Mouse (Mus musculus) midbrain, embryonic 12.5 days (tissue): ENCODE data around the gene Fbxo39. TPM values are rescaled to one million over a fixed set of nuclear protein-coding genes. Genes with fewer than 3 reads are reported as not detected.

Experiments
- ATAC-seq: fragments of 200-750 bp; cut with Nextera tagmentation; 2 replicates; pipeline ENCODE4 v1.8.0; 2017; ENCODE audit warnings: low read depth, moderate TSS enrichment, moderate library complexity; ENCODE audit not compliant: low FRiP score
- H3K27ac ChIP-seq: fragments of 300-500 bp; sonication (generic); replicated peaks from 2 replicates; pipeline ENCODE4 v1.5.1; 2016; ENCODE audit warnings: mild to moderate bottlenecking
- H3K27me3 ChIP-seq: fragments of 300-500 bp; sonication (generic); 2 replicates; pipeline ENCODE4 v1.6.1; 2016; ENCODE audit warnings: mild to moderate bottlenecking
- H3K36me3 ChIP-seq: fragments of 300-500 bp; sonication (generic); 2 replicates; pipeline ENCODE4 v1.6.1; 2016
- H3K4me1 ChIP-seq: fragments of 300-500 bp; sonication (generic); 2 replicates; pipeline ENCODE4 v1.6.1; 2016
- H3K4me2 ChIP-seq: fragments of 300-500 bp; sonication (generic); replicated peaks from 2 replicates; pipeline ENCODE4 v1.6.1; 2016; ENCODE audit warnings: mild to moderate bottlenecking, moderate library complexity
- H3K4me3 ChIP-seq: fragments of 300-500 bp; sonication (generic); 2 replicates; pipeline ENCODE4 v1.5.1; 2016; ENCODE audit warnings: mild to moderate bottlenecking
- H3K9ac ChIP-seq: fragments of 300-500 bp; sonication (generic); replicated peaks from 2 replicates; pipeline ENCODE4 v1.6.1; 2016; ENCODE audit warnings: mild to moderate bottlenecking, moderate library complexity
- H3K9me3 ChIP-seq: fragments of 300-500 bp; sonication (generic); 2 replicates; pipeline ENCODE4 v1.6.1; 2016; ENCODE audit warnings: mild to moderate bottlenecking
- WGBS: fragments of 180-500 bp; shearing (Covaris S2); methylation state at CpG from one replicate; pipeline ENCODE4 v1.1.7; 2016; 5-methylcytosine and 5-hydroxymethylcytosine counted together
- polyA plus RNA-seq: library from polyadenylated mRNA; unstranded; fragments of >200 nt; fragmentation: Nextera tagmentation; extraction: Ambion mirVana; gene quantifications from 2 replicates; pipeline ENCODE4 v1.2.1, GENCODE M21; 2016

The Fbxo39 gene
- polyA plus RNA-seq, 1 experiment from 2014 or later: not detected

GRCm38 (mm10) chr11:72349016-72349415 is 34.8 kb downstream of the Fbxo39 start:
- no peak overlapping the region for H3K27ac ChIP-seq
- H3K36me3 ChIP-seq: no peaks in the 10 kb centered on the region
- WGBS: 67% methylated on average over 8 of the region's 8 CpGs
- H3K4me1 ChIP-seq: no peaks in the 10 kb centered on the region
- no peak overlapping the region for H3K4me3 ChIP-seq
- no peak for ATAC-seq
- no peak overlapping the region for H3K9ac ChIP-seq
- H3K27me3 ChIP-seq: no peaks in the 10 kb centered on the region
- no peak overlapping the region for H3K4me2 ChIP-seq
- no peaks in the 10 kb centered on the region for H3K9me3 ChIP-seq

DNA sequence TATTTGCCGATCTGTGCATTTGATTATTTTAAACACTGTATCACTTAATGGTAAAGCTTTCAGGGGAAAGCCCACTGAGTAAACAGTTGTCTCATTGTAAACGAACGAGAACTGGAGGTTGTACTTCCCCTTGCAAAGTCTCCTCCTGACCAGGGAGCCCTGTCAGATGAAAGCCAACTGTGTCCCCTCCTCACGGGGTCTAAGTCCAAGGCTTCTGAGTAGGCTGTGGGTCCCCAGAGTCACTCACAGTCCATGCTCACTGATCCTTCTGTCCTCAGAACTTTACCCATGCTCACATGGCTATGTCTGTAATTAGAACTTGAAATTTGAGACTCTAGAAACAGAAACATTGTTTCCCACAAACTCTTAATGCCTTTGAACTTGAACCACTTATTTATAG is 35.4 kb downstream of the Fbxo39 start:
- no peak for ATAC-seq
- WGBS: 78% methylated on average over 4 of the region's 4 CpGs
- no peaks in the 10 kb centered on the region for H3K9me3 ChIP-seq
- no peak overlapping the region for H3K4me2 ChIP-seq
- no peaks in the 10 kb centered on the region for H3K27me3 ChIP-seq
- H3K9ac ChIP-seq: no peak overlapping the region
- H3K36me3 ChIP-seq: no peaks in the 10 kb centered on the region
- H3K4me1 ChIP-seq: no peaks in the 10 kb centered on the region
- no peak overlapping the region for H3K4me3 ChIP-seq
- no peak overlapping the region for H3K27ac ChIP-seq

- Histone ChIP-seq H3K27me3 (no peaks in the 10 kb centered on the region), H3K9ac (no peak overlapping the region), H3K4me3 (no peak overlapping the region), H3K36me3 (no peaks in the 10 kb centered on the region), H3K4me2 (no peak overlapping the region), H3K4me1 (peaks cover 4% of the 10 kb centered on the region), H3K9me3 (no peaks in the 10 kb centered on the region), H3K27ac (no peak overlapping the region)
- 91% methylated on average over 1 of the region's 1 CpGs for WGBS
- ATAC-seq: no peak
These were observed 38.0 kb downstream of the Fbxo39 start for GRCm38 (mm10) chr11:72352272-72352671.

GRCm38 (mm10) chr11:72353186-72353585 is 38.9 kb downstream of the Fbxo39 start:
- Histone ChIP-seq H3K36me3 (no peaks in the 10 kb centered on the region), H3K4me1 (peaks cover 4% of the 10 kb centered on the region), H3K4me3 (no peak overlapping the region), H3K27me3 (no peaks in the 10 kb centered on the region), H3K27ac (no peak overlapping the region), H3K4me2 (no peak overlapping the region), H3K9ac (no peak overlapping the region), H3K9me3 (no peaks in the 10 kb centered on the region)
- no peak for ATAC-seq
- 87% methylated on average over 3 of the region's 3 CpGs for WGBS

- Histone ChIP-seq H3K36me3 (no peaks in the 10 kb centered on the region), H3K4me1 (peaks cover 4% of the 10 kb centered on the region), H3K4me2 (peak overlapping the region; percentile 40), H3K9ac (no peak overlapping the region), H3K9me3 (no peaks in the 10 kb centered on the region), H3K4me3 (0 out of 2 replicates have a peak overlapping the region, but pooled peaks have one; percentile 12), H3K27ac (no peak overlapping the region), H3K27me3 (no peaks in the 10 kb centered on the region)
- 31% methylated on average over 20 of the region's 20 CpGs for WGBS
- ATAC-seq: no peak
These were observed 40.9 kb downstream of the Fbxo39 start for GRCm38 (mm10) chr11:72354971-72355728.

DNA sequence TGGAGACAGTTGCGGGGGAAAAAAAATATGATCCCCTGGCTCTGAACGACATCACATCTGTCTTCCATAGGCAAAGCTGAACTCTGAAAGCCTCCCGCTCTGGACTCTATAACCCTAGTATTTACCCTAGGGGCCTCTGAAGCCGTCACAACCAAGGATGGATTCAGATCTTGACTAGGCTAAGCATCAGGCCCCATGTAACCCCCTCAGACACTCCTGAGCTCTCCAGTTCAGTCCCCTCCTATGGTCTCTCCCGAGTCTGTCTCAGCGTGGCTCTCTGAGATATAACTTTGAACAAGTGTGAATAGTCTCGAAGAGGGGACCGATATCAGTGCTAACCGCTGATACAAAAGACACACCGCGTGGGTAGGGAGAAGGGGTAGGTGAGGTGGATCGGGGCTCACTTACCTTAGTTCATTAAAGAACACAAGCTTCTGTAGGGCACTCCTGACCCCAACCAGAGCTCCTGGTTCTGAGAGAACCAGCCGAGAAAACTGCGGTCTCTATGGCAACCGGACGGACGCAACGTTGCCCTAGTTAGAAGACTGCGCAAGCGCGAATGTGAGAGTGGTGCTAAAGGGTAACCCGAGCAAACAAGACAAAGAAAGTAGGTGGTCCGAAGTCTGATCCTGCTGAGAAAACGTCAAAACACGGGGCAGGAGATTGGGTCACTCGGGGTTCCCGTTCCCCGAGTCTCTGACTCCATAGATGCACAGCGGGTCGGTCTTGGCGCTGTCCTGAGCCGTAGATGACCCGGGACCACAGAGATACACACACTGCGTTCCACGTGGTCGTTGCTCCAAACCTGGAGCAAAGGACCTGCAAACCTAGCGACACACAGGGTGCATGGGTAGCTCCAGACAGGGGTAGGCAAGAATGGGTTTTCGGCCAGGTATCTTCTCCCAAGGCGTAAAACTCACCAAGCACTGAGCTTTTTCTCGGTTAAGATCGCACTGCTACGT is 47.4 kb downstream of the Fbxo39 start:
- Histone ChIP-seq H3K27ac (no peak overlapping the region), H3K4me2 (peak overlapping the region; percentile 81), H3K9ac (peak overlapping the region; percentile 59), H3K4me3 (peak overlapping the region; percentile 49), H3K36me3 (no peaks in the 10 kb centered on the region), H3K9me3 (no peaks in the 10 kb centered on the region), H3K27me3 (no peaks in the 10 kb centered on the region), H3K4me1 (0 out of 2 replicates have a peak, but pooled peaks cover 3% of the 10 kb centered on the region)
- 9% methylated on average over 42 of the region's 42 CpGs for WGBS
- ATAC-seq: peak; percentile 86

GRCm38 (mm10) chr11:72362347-72362741 is 48.1 kb downstream of the Fbxo39 start, which contains the start of gene Tekt1:
TSS of gene Tekt1 (minus strand) at chr11:72362442.
- H3K4me2 ChIP-seq: peak within 1 kb of the TSS; percentile 81
- no peak within 1 kb of the TSS for H3K27ac ChIP-seq
- no peaks in the 10 kb centered on the region for H3K27me3 ChIP-seq
- ATAC-seq: no peak
- H3K4me1 ChIP-seq: 0 out of 2 replicates have a peak, but pooled peaks cover 3% of the 10 kb centered on the region
- H3K36me3 ChIP-seq: no peaks in the 10 kb centered on the region
- no peaks in the 10 kb centered on the region for H3K9me3 ChIP-seq
- WGBS: 39% methylated on average over 10 of the region's 10 CpGs
- H3K4me3 ChIP-seq: peak within 1 kb of the TSS; percentile 49
- H3K9ac ChIP-seq: peak within 1 kb of the TSS; percentile 59

- Histone ChIP-seq H3K9ac (no peak overlapping the region), H3K4me1 (0 out of 2 replicates have a peak, but pooled peaks cover 3% of the 10 kb centered on the region), H3K9me3 (no peaks in the 10 kb centered on the region), H3K27me3 (no peaks in the 10 kb centered on the region), H3K4me2 (no peak overlapping the region), H3K4me3 (no peak overlapping the region), H3K27ac (no peak overlapping the region), H3K36me3 (no peaks in the 10 kb centered on the region)
- 90% methylated on average over 8 of the region's 8 CpGs for WGBS
- ATAC-seq: no peak
These were observed 49.4 kb downstream of the Fbxo39 start for GRCm38 (mm10) chr11:72363523-72364240.

DNA sequence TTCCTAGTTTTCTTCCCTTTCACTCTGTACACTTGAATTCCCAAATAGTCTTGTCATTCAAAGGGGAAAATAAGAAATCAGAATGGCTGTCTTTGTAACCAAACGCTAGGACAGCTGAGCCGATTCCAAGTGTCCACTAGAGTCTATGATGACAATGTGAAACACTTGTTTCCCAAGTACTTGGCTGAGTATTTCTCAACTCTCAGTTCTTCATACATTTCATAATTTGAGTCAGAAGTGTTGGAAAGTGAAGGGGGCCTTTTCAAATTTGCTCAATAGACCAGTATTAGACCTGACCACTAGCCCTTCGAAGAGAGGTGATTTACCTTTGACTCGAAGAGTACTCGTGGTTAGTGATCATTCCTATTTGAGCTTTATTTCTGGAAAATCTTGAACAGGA is 50.3 kb downstream of the Fbxo39 start:
- no peaks in the 10 kb centered on the region for H3K36me3 ChIP-seq
- WGBS: 94% methylated on average over 5 of the region's 5 CpGs
- no peak overlapping the region for H3K4me3 ChIP-seq
- H3K4me2 ChIP-seq: no peak overlapping the region
- H3K4me1 ChIP-seq: 0 out of 2 replicates have a peak, but pooled peaks cover 3% of the 10 kb centered on the region
- H3K27me3 ChIP-seq: no peaks in the 10 kb centered on the region
- no peak for ATAC-seq
- H3K9ac ChIP-seq: no peak overlapping the region
- H3K9me3 ChIP-seq: no peaks in the 10 kb centered on the region
- no peak overlapping the region for H3K27ac ChIP-seq

- Histone ChIP-seq H3K4me3 (no peak overlapping the region), H3K27me3 (no peaks in the 10 kb centered on the region), H3K27ac (no peak overlapping the region), H3K4me2 (no peak overlapping the region), H3K36me3 (no peaks in the 10 kb centered on the region), H3K9ac (no peak overlapping the region), H3K4me1 (0 out of 2 replicates have a peak, but pooled peaks cover 3% of the 10 kb centered on the region), H3K9me3 (no peaks in the 10 kb centered on the region)
- no peak for ATAC-seq
- 85% methylated on average over 9 of the region's 9 CpGs for WGBS
These were observed 51.9 kb downstream of the Fbxo39 start for GRCm38 (mm10) chr11:72366126-72366525.

DNA sequence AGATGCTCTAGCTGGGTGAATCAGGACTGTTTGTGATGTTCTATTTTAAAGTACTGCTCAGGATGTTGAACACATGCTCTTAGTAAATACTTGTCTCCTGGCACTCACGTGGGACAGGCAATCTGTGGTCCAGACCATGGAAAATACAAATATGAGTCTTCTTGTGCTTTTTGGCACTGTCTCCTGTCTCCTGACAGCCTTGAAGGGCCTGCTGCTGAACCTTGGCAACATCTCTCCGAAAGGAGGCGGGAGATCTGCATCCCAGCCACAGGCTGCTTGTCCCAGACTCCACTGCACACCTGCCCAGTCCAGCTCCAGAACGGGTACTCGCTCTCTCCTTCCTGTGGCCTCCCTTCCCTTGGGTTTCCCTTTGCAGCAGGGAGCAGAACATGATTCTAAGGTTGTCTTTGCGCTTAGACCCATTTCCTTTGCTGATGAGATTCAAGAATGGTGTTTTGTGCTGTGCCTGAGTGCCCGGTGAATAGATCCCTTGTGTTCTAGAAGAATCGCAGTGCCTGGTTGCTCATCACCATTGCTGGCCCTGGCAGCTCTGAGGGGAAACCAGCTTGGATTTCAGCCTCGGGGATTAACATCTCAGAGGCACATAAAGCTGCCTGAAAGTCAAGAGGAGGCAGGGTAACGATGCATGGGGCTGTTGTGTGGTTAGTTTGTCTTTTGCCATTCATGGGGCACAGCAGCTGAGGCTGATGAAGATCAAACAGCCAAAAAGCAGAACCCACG is 53.9 kb downstream of the Fbxo39 start:
- ATAC-seq: no peak

More for the DNA sequence above, 53.9 kb downstream of the Fbxo39 start:
- Histone ChIP-seq H3K4me3 (no peak overlapping the region), H3K9me3 (no peaks in the 10 kb centered on the region), H3K4me1 (no peaks in the 10 kb centered on the region), H3K9ac (no peak overlapping the region), H3K36me3 (no peaks in the 10 kb centered on the region), H3K4me2 (no peak overlapping the region), H3K27me3 (no peaks in the 10 kb centered on the region), H3K27ac (no peak overlapping the region)
- WGBS: 55% methylated on average over 11 of the region's 11 CpGs
